11 mouse cellular contexts compared by ENCODE assay signal in genomic region chr2:9875220-9875619, GRCm38 (mm10). TPM values are rescaled to one million over a fixed set of nuclear protein-coding genes. Genes with fewer than 3 reads are reported as not detected.
DNase-seq lines count a peak whose midpoint lies in the region; ATAC-seq and TF ChIP-seq lines count a peak whose summit lies in the region.
"Had no signal": no experiment of that assay in that cellular context is flagged by ENCODE, and none has a peak within 500 bp of the region (broad histone marks: within the 10 kb centered on the region; RNA-seq: fewer than 3 reads in every experiment).

No protein-coding gene starts in this region.

- peaks cover 78% of the 10 kb centered on the region for H3K27me3 ChIP-seq in kidney, embryonic 16.5 days (ENCODE audit: insufficient read depth, low read length)
- peaks cover 87% of the 10 kb centered on the region for H3K27me3 ChIP-seq in limb, embryonic 14.5 days (ENCODE audit: control insufficient read depth, insufficient read depth, low read length)
- H3K27me3 ChIP-seq in neural tube, embryonic 12.5 days (replicated peaks), result peaks cover 89% of the 10 kb centered on the region

- no peak for ATAC-seq in kidney, embryonic 16.5 days (ENCODE audit: low FRiP score, low TSS enrichment)
- no peak for ATAC-seq in limb, embryonic 14.5 days (ENCODE audit: low FRiP score, low read depth)
- no peak for ATAC-seq in neural tube, embryonic 12.5 days (ENCODE audit: low FRiP score, low read depth)

- H3K4me2 ChIP-seq in kidney, embryonic 16.5 days (replicated peaks; ENCODE audit: low read depth, low read length), result peak overlapping the region; percentile 90
- peak overlapping the region; percentile 16; the same call in 1 of the 2 replicates for H3K4me2 ChIP-seq in limb, embryonic 14.5 days (replicated peaks; ENCODE audit: low read depth, low read length, severe bottlenecking)
- 0 out of 2 replicates have a peak overlapping the region, but pooled peaks have one; percentile 36 for H3K4me2 ChIP-seq in neural tube, embryonic 12.5 days (replicated peaks)

- peak overlapping the region; percentile 81 for H3K27ac ChIP-seq in kidney, embryonic 16.5 days (ENCODE audit: low read length)
- no peak overlapping the region for H3K27ac ChIP-seq in embryonic fibroblast, embryonic 13.5 days (ENCODE audit: insufficient read depth, low read length)
- H3K27ac ChIP-seq in limb, embryonic 14.5 days (replicated peaks; ENCODE audit: low read depth, low read length), result no peak overlapping the region
- H3K27ac ChIP-seq in neural tube, embryonic 12.5 days, result no peak overlapping the region
- H3K27ac ChIP-seq: liver, embryonic 14.5 days had no signal

- H3K4me3 ChIP-seq in kidney, embryonic 16.5 days (ENCODE audit: low read length), result peak overlapping the region; percentile 55
- peak overlapping the region; percentile 2 for H3K4me3 ChIP-seq in embryonic fibroblast, embryonic 13.5 days (ENCODE audit: insufficient read depth, low read length)
- peak overlapping the region; percentile 10 for H3K4me3 ChIP-seq in limb, embryonic 14.5 days (replicated peaks; ENCODE audit: low read length)
- no peak overlapping the region for H3K4me3 ChIP-seq in neural tube, embryonic 12.5 days
- no peak overlapping the region for H3K4me3 ChIP-seq in lung, adult 2 months (replicated peaks; ENCODE audit: extremely low read depth, low read depth, low read length)

- WGBS in kidney, embryonic 16.5 days, result 16% methylated on average over 4 of the region's 4 CpGs
- 11% methylated on average over 4 of the region's 4 CpGs for WGBS in limb, embryonic 14.5 days
- 1% methylated on average over 4 of the region's 4 CpGs for WGBS in neural tube, embryonic 12.5 days
- 66% methylated on average over 4 of the region's 4 CpGs for WGBS in lung, adult 2 months

- no peak for DNase-seq in kidney, postnatal 10 days
- DNase-seq in limb, embryonic 14.5 days (ENCODE audit: low spot score), result no peak
- DNase-seq in lung, adult 2 months, result no peak
- DNase-seq in gastrocnemius, adult 8-10 months (ENCODE audit: low spot score in 2 of 2), result no peak
- DNase-seq: adrenal gland, postnatal 10 days; cerebellum, adult 9-11 months had no signal

- H3K36me3 ChIP-seq in kidney, embryonic 16.5 days (ENCODE audit: insufficient read depth, low read length), result no peaks in the 10 kb centered on the region
- H3K36me3 ChIP-seq in limb, embryonic 14.5 days (ENCODE audit: control insufficient read depth, insufficient read depth, low read length), result no peaks in the 10 kb centered on the region
- H3K36me3 ChIP-seq in neural tube, embryonic 12.5 days, result no peaks in the 10 kb centered on the region

- no peak for TF ChIP-seq POLR2A in embryonic fibroblast, embryonic 13.5 days (IDR thresholded peaks at IDR 0.05; ENCODE audit: low read depth, low read length)
- TF ChIP-seq POLR2A in limb, embryonic 14.5 days (IDR thresholded peaks at IDR 0.05; ENCODE audit: borderline replicate concordance, extremely low read depth, insufficient read depth, insufficient read length), result no peak
- TF ChIP-seq POLR2A in lung, adult 2 months (IDR thresholded peaks at IDR 0.05; ENCODE audit: borderline replicate concordance, extremely low read depth, low read depth, low read length), result no peak

- H3K9me3 ChIP-seq in kidney, embryonic 16.5 days (ENCODE audit: low read length), result no peaks in the 10 kb centered on the region
- no peaks in the 10 kb centered on the region for H3K9me3 ChIP-seq in limb, embryonic 14.5 days (ENCODE audit: control insufficient read depth, low read length)
- no peaks in the 10 kb centered on the region for H3K9me3 ChIP-seq in neural tube, embryonic 12.5 days
- H3K9me3 ChIP-seq: G1E had no signal

- peak overlapping the region; percentile 70 for H3K9ac ChIP-seq in kidney, embryonic 16.5 days (replicated peaks; ENCODE audit: low read length)
- H3K9ac ChIP-seq in limb, embryonic 14.5 days (ENCODE audit: low read depth, low read length, severe bottlenecking), result no peak overlapping the region
- H3K9ac ChIP-seq in neural tube, embryonic 12.5 days, result no peak overlapping the region
- H3K9ac ChIP-seq: liver, embryonic 14.5 days had no signal

- TF ChIP-seq CTCF in embryonic fibroblast, embryonic 13.5 days (IDR thresholded peaks at IDR 0.05; ENCODE audit: borderline replicate concordance, insufficient read depth, low read length), result no peak
- no peak for TF ChIP-seq CTCF in lung, adult 2 months (IDR thresholded peaks at IDR 0.05; ENCODE audit: insufficient read depth, low read length)

- peaks cover 12% of the 10 kb centered on the region; the same call in 1 of the 2 replicates for H3K4me1 ChIP-seq in kidney, embryonic 16.5 days (ENCODE audit: insufficient read depth, low read length)
- H3K4me1 ChIP-seq in embryonic fibroblast, embryonic 13.5 days (ENCODE audit: control insufficient read depth, insufficient read depth, low read length), result 0 out of 2 replicates have a peak, but pooled peaks cover 7% of the 10 kb centered on the region
- peaks cover 7% of the 10 kb centered on the region for H3K4me1 ChIP-seq in limb, embryonic 14.5 days (ENCODE audit: control insufficient read depth, insufficient read depth, low read length)
- peaks cover 12% of the 10 kb centered on the region for H3K4me1 ChIP-seq in neural tube, embryonic 12.5 days
- no peaks in the 10 kb centered on the region for H3K4me1 ChIP-seq in lung, adult 2 months (ENCODE audit: control insufficient read depth, insufficient read depth, low read length)

RNA-seq across cellular contexts. Expression of gene 4930412O13Rik, which starts 5.8 kb away (rescaled TPM):
- 2.8 and 3.2 TPM in 2 replicates for polyA plus RNA-seq in kidney, embryonic 16.5 days (2015; fragmentation: Nextera tagmentation; extraction: Ambion mirVana)
- not detected in 2 replicates for polyA plus RNA-seq in embryonic fibroblast, embryonic 13.5 days (2011; ENCODE audit: insufficient read length, low read depth, missing spikeins)
- polyA plus RNA-seq in limb, embryonic 14.5 days (2012; rRNA removed), result 0.38 and 0.64 TPM in 2 replicates
- not detected in 2 replicates for polyA plus RNA-seq in limb, embryonic 14.5 days (2014; fragmentation: Nextera tagmentation; extraction: Ambion mirVana)
- 0.23 and 0.72 TPM in 2 replicates for polyA plus RNA-seq in neural tube, embryonic 12.5 days (2016; fragmentation: Nextera tagmentation; extraction: Ambion mirVana)
- polyA plus RNA-seq in lung, adult 2 months (2012; rRNA removed), result not detected in 2 replicates
- total RNA-seq in gastrocnemius, adult 8-10 months (2022), result not detected
- total RNA-seq: G1E had no signal
- polyA plus RNA-seq: G1E; liver, embryonic 14.5 days had no signal

RNA-seq across cellular contexts. Expression of gene 9230102O04Rik, which starts 14.1 kb away (rescaled TPM):
- 6.7 and 7.2 TPM in 2 replicates for polyA plus RNA-seq in kidney, embryonic 16.5 days (2015; fragmentation: Nextera tagmentation; extraction: Ambion mirVana)
- not detected in 2 replicates for polyA plus RNA-seq in embryonic fibroblast, embryonic 13.5 days (2011; ENCODE audit: insufficient read length, low read depth, missing spikeins)
- polyA plus RNA-seq in limb, embryonic 14.5 days (2012; rRNA removed), result not detected in 2 replicates
- not detected in 2 replicates for polyA plus RNA-seq in limb, embryonic 14.5 days (2014; fragmentation: Nextera tagmentation; extraction: Ambion mirVana)
- polyA plus RNA-seq in neural tube, embryonic 12.5 days (2016; fragmentation: Nextera tagmentation; extraction: Ambion mirVana), result 0.78 and 0.94 TPM in 2 replicates
- not detected in 2 replicates for polyA plus RNA-seq in lung, adult 2 months (2012; rRNA removed)
- not detected for total RNA-seq in gastrocnemius, adult 8-10 months (2022)
- total RNA-seq: adrenal gland, postnatal 10 days had no signal
- polyA plus RNA-seq: liver, embryonic 14.5 days had no signal

RNA-seq across cellular contexts. Expression of gene Gata3, which starts 14.6 kb away (rescaled TPM):
- polyA plus RNA-seq in kidney, embryonic 16.5 days (2015; fragmentation: Nextera tagmentation; extraction: Ambion mirVana), result 103 and 117 TPM in 2 replicates
- 3.1 and 4.5 TPM in 2 replicates for polyA plus RNA-seq in embryonic fibroblast, embryonic 13.5 days (2011; ENCODE audit: insufficient read length, low read depth, missing spikeins)
- 6.4 and 6.9 TPM in 2 replicates for polyA plus RNA-seq in limb, embryonic 14.5 days (2012; rRNA removed)
- 27.0 and 29.4 TPM in 2 replicates for polyA plus RNA-seq in limb, embryonic 14.5 days (2014; fragmentation: Nextera tagmentation; extraction: Ambion mirVana)
- 11.5 and 12.1 TPM in 2 replicates for polyA plus RNA-seq in neural tube, embryonic 12.5 days (2016; fragmentation: Nextera tagmentation; extraction: Ambion mirVana)
- 12.3 and 13.9 TPM in 2 replicates for polyA plus RNA-seq in lung, adult 2 months (2012; rRNA removed)
- total RNA-seq in gastrocnemius, adult 8-10 months (2022), result 1 to 10 TPM in 1 of 4 experiments, under 1 TPM in 2, not detected in 1; 0.24 to 1.1 (median 0.40) TPM

Comparison
In these comparisons a context has a peak if more than half of its experiments do, and no peak if none do; other contexts are left out.
1. H3K4me2 ChIP-seq: peak in every context shown above with its lines; median percentile 90 in kidney, embryonic 16.5 days; 36 in neural tube, embryonic 12.5 days; 16 in limb, embryonic 14.5 days.
2. H3K4me3 ChIP-seq: peak in kidney, embryonic 16.5 days (single experiment), embryonic fibroblast, embryonic 13.5 days (single experiment) and limb, embryonic 14.5 days (single experiment); none in neural tube, embryonic 12.5 days (single experiment) and lung, adult 2 months (single experiment).